Mouse (Mus musculus) G1E (cell line): ENCODE data around the gene Clic5.

Experiments used
- CTCF ChIP-seq: IDR thresholded peaks from 2 replicates; pipeline ENCODE4 v1.5.1; 2012; ENCODE audit warnings: low read depth, low read length, inconsistent platforms, mixed read lengths
- GATA1 ChIP-seq: IDR thresholded peaks from 2 replicates; pipeline ENCODE4 v1.6.1; 2012; ENCODE audit warnings: borderline replicate concordance, low read length, inconsistent platforms, mixed read lengths
- GATA2 ChIP-seq: IDR thresholded peaks from 2 replicates; pipeline ENCODE4 v1.6.1; 2012; ENCODE audit warnings: low read depth, low read length, inconsistent platforms, borderline replicate concordance
- POLR2AphosphoS5 ChIP-seq: IDR thresholded peaks from 2 replicates; pipeline ENCODE4 v1.6.1; 2012; ENCODE audit warnings: low read depth, low read length, inconsistent platforms; ENCODE audit not compliant: insufficient replicate concordance
- TAL1 ChIP-seq: conservative IDR thresholded peaks from 2 replicates; pipeline ENCODE4 v1.6.1; 2012; ENCODE audit warnings: low read depth, low read length, inconsistent platforms, mixed read lengths

- TF ChIP-seq CTCF (no peak), GATA1 (no peak), TAL1 (no peak), GATA2 (no peak), POLR2AphosphoS5 (no peak)
Observed at GRCm38 (mm10) chr17:44212960-44213619, 24.7 kb downstream of the Clic5 start.
